Mouse (Mus musculus) megakaryocyte, embryonic 14.5 days (primary cell): Measurements from ENCODE around the gene Cenpa.

Source experiments
- FLI1 ChIP-seq: IDR thresholded peaks from 2 replicates; pipeline ENCODE4 v1.6.1; 2012; ENCODE audit warnings: low read length, inconsistent platforms, mixed read lengths
- GATA1 ChIP-seq: IDR thresholded peaks from 3 replicates; pipeline ENCODE4 v1.6.1; 2012; ENCODE audit warnings: mixed read lengths, low read length, inconsistent platforms, borderline replicate concordance

DNA sequence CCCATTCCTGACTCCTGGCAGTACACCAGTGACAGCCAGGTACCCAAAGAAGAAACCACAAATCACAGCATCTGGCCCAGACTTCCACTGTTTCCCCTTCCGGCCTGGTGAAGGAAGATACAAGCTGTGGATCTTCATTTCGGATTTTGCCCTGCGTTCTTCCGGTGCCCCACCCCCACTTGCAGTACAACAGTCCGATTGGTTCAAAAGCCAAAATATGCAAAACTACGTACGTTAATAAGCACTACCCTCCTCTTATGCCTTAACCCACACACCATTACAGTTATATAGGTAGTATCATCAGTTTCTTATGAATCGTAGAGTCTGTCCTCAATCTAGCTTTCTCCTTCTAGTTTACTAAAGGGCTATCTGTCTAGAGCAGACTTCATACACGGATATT, 1.2 kb upstream of the Cenpa start:
- TF ChIP-seq GATA1: no peak
- no peak for TF ChIP-seq FLI1
